Mouse (Mus musculus) testis, postnatal 10 days (tissue): ENCODE results near the gene Ntsr2.
A peak's percentile ranks its signal among the peaks of the same experiment; 100 is the strongest.

Experiments
- DNase-seq: peaks from one replicate; pipeline ENCODE4 v3.0.0; 2021; ENCODE audit warnings: low spot score

Gene Ntsr2

GRCm38 (mm10) chr12:16653332-16654093 lies at the start of gene Ntsr2:
TSS of gene Ntsr2 (plus strand) at chr12:16653382.
- peak; percentile 91 for DNase-seq

GRCm38 (mm10) chr12:16605624-16606023 lies 47.6 kb upstream of the Ntsr2 start:
- DNase-seq: no peak

- DNase-seq: no peak
Measured at GRCm38 (mm10) chr12:16610936-16611335, 42.2 kb upstream of the Ntsr2 start, which contains the start of gene Lpin1. TSS of gene Lpin1 (minus strand) at chr12:16610966.

GRCm38 (mm10) chr12:16614556-16614955 lies 38.6 kb upstream of the Ntsr2 start:
- DNase-seq: no peak

GRCm38 (mm10) chr12:16615738-16616137 lies 37.4 kb upstream of the Ntsr2 start:
- no peak for DNase-seq

GRCm38 (mm10) chr12:16618512-16619274 lies 34.5 kb upstream of the Ntsr2 start:
- peak; percentile 85 for DNase-seq

- no peak for DNase-seq
Measured at GRCm38 (mm10) chr12:16619453-16619852, 33.7 kb upstream of the Ntsr2 start.

GRCm38 (mm10) chr12:16620230-16620629 lies 33.0 kb upstream of the Ntsr2 start:
- DNase-seq: no peak

GRCm38 (mm10) chr12:16630152-16630865 lies 22.9 kb upstream of the Ntsr2 start:
- peak; percentile 63 for DNase-seq

GRCm38 (mm10) chr12:16630866-16631185 lies 22.4 kb upstream of the Ntsr2 start:
- peak; percentile 43 for DNase-seq

- DNase-seq: no peak
Measured at GRCm38 (mm10) chr12:16631423-16631822, 21.8 kb upstream of the Ntsr2 start.

GRCm38 (mm10) chr12:16633235-16633634 lies 19.9 kb upstream of the Ntsr2 start:
- no peak for DNase-seq

GRCm38 (mm10) chr12:16634075-16634813 lies 18.9 kb upstream of the Ntsr2 start:
- peak; percentile 78 for DNase-seq

GRCm38 (mm10) chr12:16635816-16636215 lies 17.4 kb upstream of the Ntsr2 start:
- DNase-seq: no peak

- DNase-seq: no peak
Measured at GRCm38 (mm10) chr12:16639078-16639771, 14.0 kb upstream of the Ntsr2 start.

- no peak for DNase-seq
Measured at GRCm38 (mm10) chr12:16640075-16640474, 13.1 kb upstream of the Ntsr2 start.

GRCm38 (mm10) chr12:16642000-16642399 lies 11.2 kb upstream of the Ntsr2 start:
- DNase-seq: no peak

GRCm38 (mm10) chr12:16643508-16644345 lies 9.5 kb upstream of the Ntsr2 start:
- peak; percentile 49 for DNase-seq

- no peak for DNase-seq
Measured at GRCm38 (mm10) chr12:16644698-16645097, 8.5 kb upstream of the Ntsr2 start.

- no peak for DNase-seq
Measured at GRCm38 (mm10) chr12:16646780-16647409, 6.3 kb upstream of the Ntsr2 start.
